Mouse (Mus musculus) adrenal gland, postnatal 25 days (tissue): ENCODE measurements around the gene Dcps. TPM values are rescaled to one million over a fixed set of nuclear protein-coding genes. Genes with fewer than 3 reads are reported as not detected.

Experiments
- DNase-seq: peaks from one replicate; pipeline ENCODE4 v3.0.0; 2021; ENCODE audit warnings: mixed read lengths
- total RNA-seq: library from RNA; stranded (reverse); gene quantifications from 2 replicates; pipeline ENCODE4 v1.2.3, GENCODE M21; 2021

Gene Dcps
- total RNA-seq, 1 experiment from 2014 or later: 27.3 TPM

- no peak for DNase-seq
Measured at GRCm38 (mm10) chr9:35108916-35109315, 66.9 kb downstream of the Dcps start.

GRCm38 (mm10) chr9:35108066-35108465, 67.8 kb downstream of the Dcps start:
- no peak for DNase-seq

GRCm38 (mm10) chr9:35107396-35107795, 68.5 kb downstream of the Dcps start:
- no peak for DNase-seq

- DNase-seq: no peak
Measured at GRCm38 (mm10) chr9:35105884-35106880, 69.7 kb downstream of the Dcps start.

DNA sequence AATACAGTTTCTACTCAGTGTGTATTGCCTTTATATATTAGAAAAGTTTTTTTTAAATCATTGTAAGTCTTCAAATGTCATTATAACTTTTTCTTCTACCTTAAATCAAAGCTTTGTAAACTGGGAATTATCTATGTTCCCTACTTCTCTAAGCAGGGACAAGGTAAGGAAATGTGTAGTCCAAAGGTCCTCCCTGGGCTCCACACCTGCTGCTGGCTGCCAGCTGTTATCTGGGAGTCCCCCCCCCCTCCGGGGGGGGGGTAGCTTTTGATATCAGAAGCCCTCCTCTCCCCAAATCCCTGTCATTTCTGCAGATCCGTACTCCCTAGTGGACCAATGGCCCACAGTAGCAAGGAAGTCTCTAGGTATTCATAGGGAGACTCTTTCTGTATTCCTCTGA, 70.4 kb downstream of the Dcps start:
- DNase-seq: no peak

GRCm38 (mm10) chr9:35104711-35105110, 71.2 kb downstream of the Dcps start:
- no peak for DNase-seq

DNA sequence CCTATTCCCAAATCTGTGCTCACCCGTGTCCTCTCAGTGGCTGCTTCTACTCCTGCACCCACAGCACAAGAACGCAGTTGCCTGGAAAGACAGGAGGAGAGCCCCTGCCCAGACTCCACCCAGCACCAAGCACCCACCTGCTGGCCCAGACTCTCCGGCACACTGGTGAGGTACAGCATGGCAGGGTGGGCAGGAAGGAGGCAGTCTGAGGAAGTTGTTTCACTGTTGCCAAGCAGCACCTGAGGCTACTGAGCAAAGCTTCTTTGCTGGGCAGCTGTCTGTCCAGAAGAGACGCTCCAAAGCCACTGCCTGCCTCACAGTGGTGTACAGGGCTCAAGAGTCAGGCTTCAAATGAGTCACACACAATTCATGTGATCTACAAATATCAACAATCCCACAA, 77.1 kb downstream of the Dcps start:
- DNase-seq: no peak

DNA sequence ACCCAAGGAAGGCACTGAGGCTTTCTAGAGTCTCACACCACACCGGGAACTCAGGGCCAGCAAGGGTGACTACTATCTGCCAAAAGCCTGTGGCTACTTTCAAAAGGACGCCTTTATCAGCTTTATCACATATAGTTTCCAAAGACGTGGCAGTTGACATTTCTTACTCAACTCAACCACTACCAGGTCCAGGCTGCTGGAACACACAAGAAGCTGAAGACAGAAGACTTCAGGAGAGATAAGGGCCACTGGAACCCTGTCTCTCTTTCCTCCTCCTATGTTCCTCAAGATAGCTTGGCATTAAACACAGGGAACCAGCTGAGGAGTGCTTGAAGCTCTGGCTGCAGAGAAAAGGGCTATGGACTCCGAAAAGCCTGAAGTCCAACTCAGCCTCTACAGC, 78.0 kb downstream of the Dcps start:
- DNase-seq: no peak

DNA sequence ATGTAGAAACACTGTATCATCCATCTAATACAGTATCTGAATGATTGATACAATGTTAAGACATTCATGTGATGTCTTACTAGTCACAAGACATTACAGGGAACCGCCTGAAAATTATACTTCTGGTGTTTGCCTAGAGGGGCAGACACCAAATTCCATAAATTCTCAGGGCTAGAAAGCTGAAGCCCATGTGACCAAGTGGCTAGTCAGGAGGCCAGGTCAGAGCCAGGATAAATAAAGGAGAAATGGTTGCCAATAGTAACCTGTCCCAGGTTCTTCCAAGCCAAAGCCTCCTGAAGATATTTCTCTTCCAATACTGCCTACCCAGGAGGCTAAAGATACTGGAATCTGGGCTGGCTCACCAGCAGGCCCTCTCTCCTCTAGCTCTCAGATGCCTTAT, 80.1 kb downstream of the Dcps start:
- DNase-seq: no peak

GRCm38 (mm10) chr9:35093350-35093749, 82.5 kb downstream of the Dcps start:
- no peak for DNase-seq

DNA sequence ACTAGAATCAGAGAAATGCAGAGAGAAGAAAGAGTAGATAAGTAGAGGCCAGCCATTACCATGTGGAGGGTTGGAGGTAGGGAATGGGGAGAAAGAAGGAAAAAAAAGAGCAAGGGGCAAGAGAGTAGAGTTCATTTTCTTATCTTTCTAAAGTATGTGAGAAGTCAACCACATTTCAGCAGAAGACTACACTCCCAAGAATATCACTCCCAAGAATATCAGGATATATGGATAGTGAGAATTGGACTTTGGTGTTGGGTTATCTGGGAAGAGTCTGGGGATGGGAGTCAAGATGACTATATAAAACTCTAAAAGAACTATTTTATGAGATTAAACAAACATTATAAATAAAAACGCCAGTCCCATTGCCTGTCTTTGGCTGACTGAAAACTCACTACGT, 83.0 kb downstream of the Dcps start:
- DNase-seq: no peak

Other genes with a start within 250 kb of the Dcps start
- 31.0 and 39.8 TPM in 2 replicates for gene St3gal4, start 56.8 kb downstream of the Dcps start, total RNA-seq
- gene Srpr, start 24.1 kb upstream of the Dcps start, total RNA-seq: 138 and 153 TPM in 2 replicates
- 7.6 and 10.7 TPM in 2 replicates for gene Tirap, start 24.2 kb upstream of the Dcps start, total RNA-seq
- gene Foxred1, start 35.0 kb upstream of the Dcps start, total RNA-seq: 46.6 and 57.8 TPM in 2 replicates
- gene Fam118b, start 91.7 kb upstream of the Dcps start, total RNA-seq: 12.7 and 13.6 TPM in 2 replicates
- 18.1 and 19.8 TPM in 2 replicates for gene Rpusd4, start 91.8 kb upstream of the Dcps start, total RNA-seq
- gene Cdon, start 245.1 kb upstream of the Dcps start, total RNA-seq: 10.7 and 13.1 TPM in 2 replicates